Mouse (Mus musculus) forebrain, embryonic 16.5 days (tissue): ENCODE data around the gene Ptgfr. TPM values are rescaled to one million over a fixed set of nuclear protein-coding genes. Genes with fewer than 3 reads are reported as not detected.

ENCODE experiments used
- ATAC-seq: fragments of 200-750 bp; cut with Nextera tagmentation; 2 replicates; pipeline ENCODE4 v1.8.0; 2017; ENCODE audit warnings: mild to moderate bottlenecking, moderate library complexity
- H3K27ac ChIP-seq: fragments of 300-500 bp; sonication (generic); 2 replicates; pipeline ENCODE4 v1.5.1; 2014; ENCODE audit warnings: low read length, control low read depth
- H3K27me3 ChIP-seq: fragments of 300-500 bp; sonication (generic); replicated peaks from 2 replicates; pipeline ENCODE4 v1.6.1; 2014; ENCODE audit warnings: low read length; ENCODE audit not compliant: control insufficient read depth, insufficient read depth
- H3K36me3 ChIP-seq: fragments of 300-500 bp; sonication (generic); 2 replicates; pipeline ENCODE4 v1.6.1; 2014; ENCODE audit not compliant: control insufficient read depth, insufficient read depth
- H3K4me1 ChIP-seq: fragments of 300-500 bp; sonication (generic); replicated peaks from 2 replicates; pipeline ENCODE4 v1.6.1; 2014; ENCODE audit warnings: low read length; ENCODE audit not compliant: control insufficient read depth, insufficient read depth
- H3K4me2 ChIP-seq: fragments of 300-500 bp; sonication (generic); 2 replicates; pipeline ENCODE4 v1.6.1; 2014; ENCODE audit warnings: mild to moderate bottlenecking, low read length, control low read depth
- H3K4me3 ChIP-seq: fragments of 300-500 bp; sonication (generic); replicated peaks from 2 replicates; pipeline ENCODE4 v1.5.1; 2014; ENCODE audit warnings: mild to moderate bottlenecking, low read length, control low read depth
- H3K9ac ChIP-seq: fragments of 300-500 bp; sonication (generic); replicated peaks from 2 replicates; pipeline ENCODE4 v1.6.1; 2014; ENCODE audit warnings: low read depth, low read length, control low read depth
- H3K9me3 ChIP-seq: fragments of 300-500 bp; sonication (generic); 2 replicates; pipeline ENCODE4 v1.6.1; 2016; ENCODE audit warnings: low read length; ENCODE audit not compliant: control insufficient read depth
- WGBS: fragments of 180-500 bp; shearing (Covaris S2); extraction: QIAGEN DNeasy Blood & Tissue Kit; methylation state at CpG from one replicate; pipeline ENCODE4 v1.1.7; 2014; 5-methylcytosine and 5-hydroxymethylcytosine counted together
- polyA plus RNA-seq: library from polyadenylated mRNA; unstranded; fragments of >200 nt; fragmentation: Nextera tagmentation; extraction: Ambion mirVana; gene quantifications from 2 replicates; pipeline ENCODE4 v1.2.1, GENCODE M21; 2015

The Ptgfr gene
- polyA plus RNA-seq, 1 experiment from 2014 or later = 1.3 TPM

- H3K9ac ChIP-seq = no peak overlapping the region
- 53% methylated on average over 6 of the region's 6 CpGs for WGBS
- no peak overlapping the region for H3K27ac ChIP-seq
- no peaks in the 10 kb centered on the region for H3K36me3 ChIP-seq
- H3K4me1 ChIP-seq = peaks cover 10% of the 10 kb centered on the region
- no peak overlapping the region for H3K4me2 ChIP-seq
- H3K4me3 ChIP-seq = no peak overlapping the region
- ATAC-seq = no peak
- H3K27me3 ChIP-seq = peaks cover 8% of the 10 kb centered on the region; the same call in 1 of the 2 replicates
- H3K9me3 ChIP-seq = no peaks in the 10 kb centered on the region
Observed at GRCm38 (mm10) chr3:151838372-151838771, 942 bp upstream of the Ptgfr start.

GRCm38 (mm10) chr3:151837749-151838148, 319 bp upstream of the Ptgfr start:
- no peak overlapping the region for H3K9ac ChIP-seq
- WGBS = 37% methylated on average over 9 of the region's 9 CpGs
- H3K9me3 ChIP-seq = no peaks in the 10 kb centered on the region
- peak overlapping the region; percentile 52 for H3K4me3 ChIP-seq
- no peak overlapping the region for H3K27ac ChIP-seq
- no peak for ATAC-seq
- peaks cover 10% of the 10 kb centered on the region for H3K4me1 ChIP-seq
- H3K4me2 ChIP-seq = peak overlapping the region; percentile 94
- no peaks in the 10 kb centered on the region for H3K36me3 ChIP-seq
- peaks cover 8% of the 10 kb centered on the region; the same call in 1 of the 2 replicates for H3K27me3 ChIP-seq

- H3K4me1 ChIP-seq = peaks cover 10% of the 10 kb centered on the region
- peaks cover 8% of the 10 kb centered on the region; the same call in 1 of the 2 replicates for H3K27me3 ChIP-seq
- no peak overlapping the region; the same call in 1 of the 2 replicates for H3K4me3 ChIP-seq
- H3K36me3 ChIP-seq = no peaks in the 10 kb centered on the region
- no peaks in the 10 kb centered on the region for H3K9me3 ChIP-seq
- H3K27ac ChIP-seq = no peak overlapping the region
- no peak for ATAC-seq
- H3K4me2 ChIP-seq = peak overlapping the region; percentile 94
- WGBS = 2% methylated on average over 5 of the region's 5 CpGs
- no peak overlapping the region for H3K9ac ChIP-seq
Observed at GRCm38 (mm10) chr3:151836451-151836850, 979 bp downstream of the Ptgfr start.

- H3K4me1 ChIP-seq = peaks cover 10% of the 10 kb centered on the region
- no peak overlapping the region for H3K4me3 ChIP-seq
- peaks cover 8% of the 10 kb centered on the region; the same call in 1 of the 2 replicates for H3K27me3 ChIP-seq
- no peaks in the 10 kb centered on the region for H3K36me3 ChIP-seq
- ATAC-seq = no peak
- H3K27ac ChIP-seq = no peak overlapping the region
- WGBS = 60% methylated on average over 3 of the region's 3 CpGs
- H3K9me3 ChIP-seq = no peaks in the 10 kb centered on the region
- no peak overlapping the region for H3K4me2 ChIP-seq
- no peak overlapping the region for H3K9ac ChIP-seq
Observed at GRCm38 (mm10) chr3:151835831-151836230, 1.6 kb downstream of the Ptgfr start.

GRCm38 (mm10) chr3:151827950-151828610, 9.3 kb downstream of the Ptgfr start:
- no peaks in the 10 kb centered on the region for H3K9me3 ChIP-seq
- no peak overlapping the region for H3K4me2 ChIP-seq
- H3K4me1 ChIP-seq = no peaks in the 10 kb centered on the region
- 91% methylated on average over 11 of the region's 11 CpGs for WGBS
- H3K27me3 ChIP-seq = no peaks in the 10 kb centered on the region
- no peak overlapping the region for H3K9ac ChIP-seq
- no peak overlapping the region for H3K27ac ChIP-seq
- H3K4me3 ChIP-seq = no peak overlapping the region
- ATAC-seq = no peak
- H3K36me3 ChIP-seq = no peaks in the 10 kb centered on the region

- no peak overlapping the region for H3K4me2 ChIP-seq
- no peaks in the 10 kb centered on the region for H3K36me3 ChIP-seq
- H3K27ac ChIP-seq = no peak overlapping the region
- H3K27me3 ChIP-seq = no peaks in the 10 kb centered on the region
- no peaks in the 10 kb centered on the region for H3K9me3 ChIP-seq
- no peak for ATAC-seq
- WGBS = 89% methylated on average over 4 of the region's 4 CpGs
- no peak overlapping the region for H3K4me3 ChIP-seq
- no peak overlapping the region for H3K9ac ChIP-seq
- H3K4me1 ChIP-seq = no peaks in the 10 kb centered on the region
Observed at GRCm38 (mm10) chr3:151819811-151820210, 17.6 kb downstream of the Ptgfr start.

GRCm38 (mm10) chr3:151818265-151818664, 19.2 kb downstream of the Ptgfr start:
- H3K9ac ChIP-seq = no peak overlapping the region
- H3K36me3 ChIP-seq = no peaks in the 10 kb centered on the region
- H3K27ac ChIP-seq = no peak overlapping the region
- H3K27me3 ChIP-seq = no peaks in the 10 kb centered on the region
- no peak for ATAC-seq
- H3K4me1 ChIP-seq = no peaks in the 10 kb centered on the region
- no peaks in the 10 kb centered on the region for H3K9me3 ChIP-seq
- 81% methylated on average over 6 of the region's 6 CpGs for WGBS
- no peak overlapping the region for H3K4me3 ChIP-seq
- no peak overlapping the region for H3K4me2 ChIP-seq

GRCm38 (mm10) chr3:151808613-151809012, 28.8 kb downstream of the Ptgfr start:
- H3K9ac ChIP-seq = no peak overlapping the region
- no peaks in the 10 kb centered on the region for H3K27me3 ChIP-seq
- H3K4me3 ChIP-seq = no peak overlapping the region
- no peak overlapping the region for H3K27ac ChIP-seq
- ATAC-seq = no peak
- H3K36me3 ChIP-seq = no peaks in the 10 kb centered on the region
- H3K4me2 ChIP-seq = no peak overlapping the region
- 67% methylated on average over 2 of the region's 2 CpGs for WGBS
- no peaks in the 10 kb centered on the region for H3K9me3 ChIP-seq
- H3K4me1 ChIP-seq = no peaks in the 10 kb centered on the region

- H3K4me3 ChIP-seq = no peak overlapping the region
- no peaks in the 10 kb centered on the region for H3K4me1 ChIP-seq
- peak; percentile 54 for ATAC-seq
- no peaks in the 10 kb centered on the region for H3K27me3 ChIP-seq
- H3K27ac ChIP-seq = no peak overlapping the region
- H3K9me3 ChIP-seq = no peaks in the 10 kb centered on the region
- H3K36me3 ChIP-seq = no peaks in the 10 kb centered on the region
- no peak overlapping the region for H3K4me2 ChIP-seq
- H3K9ac ChIP-seq = no peak overlapping the region
- WGBS = 63% methylated on average over 8 of the region's 8 CpGs
Observed at GRCm38 (mm10) chr3:151788622-151789021, 48.8 kb downstream of the Ptgfr start.

GRCm38 (mm10) chr3:151775089-151775488, 62.3 kb downstream of the Ptgfr start:
- H3K4me2 ChIP-seq = no peak overlapping the region
- 79% methylated on average over 4 of the region's 4 CpGs for WGBS
- H3K4me3 ChIP-seq = no peak overlapping the region
- no peaks in the 10 kb centered on the region for H3K9me3 ChIP-seq
- H3K27ac ChIP-seq = no peak overlapping the region
- no peak for ATAC-seq
- H3K27me3 ChIP-seq = no peaks in the 10 kb centered on the region
- H3K4me1 ChIP-seq = no peaks in the 10 kb centered on the region
- no peaks in the 10 kb centered on the region for H3K36me3 ChIP-seq
- H3K9ac ChIP-seq = no peak overlapping the region
